Mouse (Mus musculus) frontal cortex, postnatal 36 days (tissue): Measurements from ENCODE around the gene Fbxo44.
A peak's percentile ranks its signal among the peaks of the same experiment; 100 is the strongest.

Source experiments
- DNase-seq, 2 experiments: peaks; one replicate each; pipeline ENCODE4 v3.0.0; 2022; ENCODE audit warnings: low spot score in 2 of 2

Gene Fbxo44

DNA sequence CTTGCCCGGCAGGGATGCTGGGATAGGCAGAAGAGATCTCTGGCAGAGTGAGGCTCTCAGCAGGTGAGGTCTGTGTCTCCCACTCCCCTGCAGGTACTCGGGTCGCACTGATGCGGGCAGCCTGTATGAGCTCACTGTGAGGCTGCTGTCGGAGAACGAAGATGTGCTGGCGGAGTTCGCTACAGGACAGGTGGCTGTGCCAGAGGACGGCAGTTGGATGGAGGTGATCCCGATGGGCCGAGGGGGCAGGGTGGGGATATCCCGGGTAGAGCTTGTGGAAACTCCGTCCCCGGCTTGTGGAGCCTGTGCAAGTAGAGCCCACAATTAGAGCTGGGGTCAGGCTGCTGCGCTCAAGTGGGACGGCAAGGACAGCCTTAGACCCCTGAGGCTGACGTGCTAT lies 5.3 kb upstream of the Fbxo44 start:
- DNase-seq, result no peak

DNA sequence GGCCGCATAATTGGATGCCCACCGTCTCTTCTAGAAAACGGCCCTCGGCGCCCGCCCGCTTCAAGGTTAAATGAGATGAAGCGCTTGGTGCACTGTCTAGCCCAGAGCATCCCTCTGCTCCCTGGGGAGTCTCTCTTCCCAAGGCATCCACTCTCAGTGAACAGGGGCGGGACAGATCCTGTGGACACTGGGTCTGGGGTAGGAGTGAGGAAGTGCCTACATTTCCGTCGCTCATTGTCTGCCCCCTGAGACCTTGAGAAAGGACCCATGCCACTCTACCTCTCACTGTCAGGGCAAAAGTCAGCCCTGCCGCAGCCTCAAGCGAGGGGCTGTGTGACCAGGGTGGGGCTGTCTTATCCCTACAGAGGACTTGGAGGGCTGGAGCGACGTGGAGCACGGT lies 4.2 kb upstream of the Fbxo44 start:
- DNase-seq, result no peak

DNA sequence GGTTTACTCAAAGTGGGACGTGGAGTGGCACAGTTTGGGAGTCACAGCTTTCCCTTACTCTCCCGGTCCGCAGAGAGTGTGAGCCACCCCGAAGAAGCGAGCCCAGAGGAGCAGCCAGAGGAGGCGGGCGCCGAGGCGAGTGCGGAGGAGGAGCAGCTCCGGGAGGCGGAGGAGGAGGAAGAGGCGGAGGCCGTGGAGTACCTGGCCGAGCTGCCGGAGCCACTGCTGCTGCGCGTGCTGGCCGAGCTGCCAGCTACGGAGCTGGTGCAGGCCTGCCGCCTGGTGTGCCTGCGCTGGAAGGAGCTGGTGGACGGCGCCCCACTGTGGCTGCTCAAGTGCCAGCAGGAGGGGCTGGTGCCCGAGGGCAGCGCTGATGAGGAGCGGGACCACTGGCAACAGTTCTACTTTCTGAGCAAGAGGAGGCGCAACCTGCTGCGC lies 3.7 kb upstream of the Fbxo44 start:
- DNase-seq, result peak; percentile 72 to 83

DNA sequence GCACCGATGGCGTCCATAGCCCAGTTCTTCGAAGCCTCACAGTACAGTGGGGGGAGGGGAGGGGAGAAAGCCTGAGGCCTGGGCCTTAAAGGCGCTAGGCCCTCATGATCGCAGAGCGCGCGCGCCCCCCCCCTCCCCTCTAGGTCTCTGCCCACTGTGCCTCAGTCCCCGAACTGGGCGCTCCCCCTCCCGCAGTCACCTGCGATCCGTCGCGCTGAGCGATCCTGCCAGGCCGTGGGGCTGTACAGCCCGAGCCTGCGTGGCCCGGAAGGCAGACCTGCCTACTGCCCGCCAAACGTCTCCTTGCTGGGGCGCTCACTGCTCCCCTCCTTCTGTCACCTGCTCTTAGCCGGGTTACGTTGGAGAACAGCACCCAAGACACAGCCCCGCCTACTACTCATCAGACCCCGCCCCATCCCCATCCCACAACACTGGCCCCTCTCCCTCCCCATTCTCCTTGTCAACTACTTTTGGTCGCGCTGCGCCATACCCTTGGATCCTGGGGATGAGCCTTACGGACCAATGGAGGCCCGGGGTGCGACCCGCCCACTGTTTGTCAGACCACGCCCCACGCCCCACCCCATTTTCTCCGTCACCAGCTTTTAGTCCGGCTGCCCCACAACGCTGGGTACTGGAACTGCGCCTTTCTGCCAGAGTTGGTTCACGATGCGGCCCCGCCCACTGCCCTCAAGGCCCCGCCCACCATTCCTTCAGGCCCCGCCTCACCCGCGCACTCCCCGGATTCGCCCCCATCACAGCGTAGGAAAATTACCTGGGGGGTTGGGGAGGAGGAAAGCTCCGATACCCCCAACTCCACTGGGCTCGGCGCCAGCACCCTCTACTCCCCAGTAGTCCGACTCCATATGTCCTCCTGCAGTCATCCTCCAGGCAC lies 492 bp downstream of the Fbxo44 start:
- DNase-seq, result peak; percentile 98 to 99

DNA sequence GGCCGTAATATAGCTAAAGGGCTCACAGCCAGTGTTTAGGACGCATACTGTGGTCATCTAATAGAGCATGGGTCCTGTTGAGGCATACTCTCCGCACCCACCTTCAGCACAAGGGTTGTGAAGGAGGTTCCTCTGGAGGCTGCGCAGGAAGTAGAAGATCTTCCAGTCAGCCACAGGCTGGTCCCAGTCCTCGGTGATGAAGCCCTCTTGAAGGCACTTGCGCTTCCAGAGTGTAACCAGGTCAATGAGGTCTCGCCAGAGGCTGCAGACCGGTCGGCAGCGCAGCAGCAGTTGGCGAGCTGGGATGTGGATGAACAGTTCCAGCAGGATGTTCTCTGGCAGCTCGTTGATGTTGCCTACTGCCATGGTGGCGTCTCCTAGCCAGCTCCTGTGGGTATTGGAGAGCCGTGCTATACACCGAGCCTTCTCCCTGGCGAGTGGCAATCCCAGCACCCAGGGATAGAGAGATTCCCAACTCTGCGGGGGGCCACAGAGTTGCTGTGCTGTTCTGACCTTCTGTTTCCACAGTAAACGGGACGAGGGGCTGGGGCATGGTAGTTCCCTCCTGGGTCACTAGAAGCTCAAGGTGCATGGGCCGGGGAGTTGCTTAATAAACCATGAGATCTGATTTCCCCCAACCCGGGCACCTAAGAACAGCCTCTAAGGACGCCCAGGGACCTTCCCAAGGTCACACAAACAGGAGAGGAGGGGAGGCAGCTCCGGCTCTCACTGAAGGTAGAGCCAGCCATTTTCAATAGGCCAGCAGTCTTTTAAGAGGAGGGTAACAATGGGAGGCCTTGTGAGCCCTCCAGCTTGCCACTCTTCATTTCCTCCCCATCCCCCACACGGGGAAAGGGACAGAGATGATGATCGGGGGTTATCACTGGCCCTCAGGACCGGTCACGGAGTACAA lies 1.6 kb downstream of the Fbxo44 start:
- peak in 1 of 2 experiments; percentile 51 for DNase-seq

DNA sequence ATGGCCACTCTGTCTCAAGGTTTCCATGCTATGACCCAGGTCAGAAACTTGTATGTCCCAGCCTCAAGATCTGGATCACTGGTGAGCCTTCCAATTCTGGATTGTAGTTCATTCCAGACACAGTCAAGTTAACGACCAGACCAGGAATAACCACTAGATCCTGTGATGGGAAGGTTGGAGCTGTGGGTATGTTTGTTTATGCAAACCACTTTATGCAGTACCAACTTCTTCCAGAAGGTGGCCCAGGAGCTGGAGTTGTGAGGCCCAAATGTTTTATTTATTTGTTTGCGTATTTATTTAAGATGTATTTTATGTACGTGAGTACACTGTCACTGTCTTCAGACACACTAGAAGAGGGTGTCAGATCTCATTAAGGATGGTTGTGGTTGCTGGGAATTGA lies 5.3 kb downstream of the Fbxo44 start:
- DNase-seq, result peak in 1 of 2 experiments; percentile 65

DNA sequence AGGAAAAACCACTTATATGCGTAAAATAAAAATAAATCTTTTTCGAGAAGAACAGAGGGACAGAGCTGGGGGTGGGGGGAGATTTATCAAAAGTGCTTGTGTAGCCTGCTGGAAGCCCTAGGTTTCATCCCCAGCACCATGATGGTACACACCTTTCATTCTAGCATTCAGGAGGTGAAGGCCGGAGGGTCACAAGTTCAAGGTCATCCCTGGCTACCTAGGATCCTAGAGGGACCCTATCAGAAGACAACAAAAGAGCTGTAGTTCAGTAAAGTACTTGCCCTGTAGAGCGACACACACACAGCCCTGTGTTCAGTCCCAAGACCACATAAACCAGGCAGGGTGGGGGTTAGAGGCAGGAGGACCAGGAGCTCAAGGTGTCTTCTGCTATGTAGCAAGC lies 6.3 kb downstream of the Fbxo44 start:
- DNase-seq, result no peak

DNA sequence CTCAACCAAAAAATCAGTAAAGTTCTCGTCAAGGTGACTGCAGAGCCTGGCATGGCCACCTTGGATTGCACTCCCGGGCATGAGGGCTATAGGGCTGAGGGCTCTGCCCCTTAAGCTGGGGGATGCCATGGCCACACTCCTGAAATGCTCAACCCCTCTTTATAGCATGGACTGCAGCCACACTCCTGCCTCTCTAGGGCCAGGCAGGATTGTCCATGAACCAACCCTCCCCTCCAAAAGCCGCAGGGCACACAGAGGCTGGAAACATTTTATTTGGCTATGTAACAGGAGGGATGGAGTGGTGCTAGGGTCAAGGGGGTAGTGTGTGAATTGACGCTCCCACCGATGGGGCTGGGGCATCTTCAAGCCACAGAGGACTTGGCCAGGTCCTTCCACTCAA lies 7.7 kb downstream of the Fbxo44 start:
- DNase-seq, result no peak

DNA sequence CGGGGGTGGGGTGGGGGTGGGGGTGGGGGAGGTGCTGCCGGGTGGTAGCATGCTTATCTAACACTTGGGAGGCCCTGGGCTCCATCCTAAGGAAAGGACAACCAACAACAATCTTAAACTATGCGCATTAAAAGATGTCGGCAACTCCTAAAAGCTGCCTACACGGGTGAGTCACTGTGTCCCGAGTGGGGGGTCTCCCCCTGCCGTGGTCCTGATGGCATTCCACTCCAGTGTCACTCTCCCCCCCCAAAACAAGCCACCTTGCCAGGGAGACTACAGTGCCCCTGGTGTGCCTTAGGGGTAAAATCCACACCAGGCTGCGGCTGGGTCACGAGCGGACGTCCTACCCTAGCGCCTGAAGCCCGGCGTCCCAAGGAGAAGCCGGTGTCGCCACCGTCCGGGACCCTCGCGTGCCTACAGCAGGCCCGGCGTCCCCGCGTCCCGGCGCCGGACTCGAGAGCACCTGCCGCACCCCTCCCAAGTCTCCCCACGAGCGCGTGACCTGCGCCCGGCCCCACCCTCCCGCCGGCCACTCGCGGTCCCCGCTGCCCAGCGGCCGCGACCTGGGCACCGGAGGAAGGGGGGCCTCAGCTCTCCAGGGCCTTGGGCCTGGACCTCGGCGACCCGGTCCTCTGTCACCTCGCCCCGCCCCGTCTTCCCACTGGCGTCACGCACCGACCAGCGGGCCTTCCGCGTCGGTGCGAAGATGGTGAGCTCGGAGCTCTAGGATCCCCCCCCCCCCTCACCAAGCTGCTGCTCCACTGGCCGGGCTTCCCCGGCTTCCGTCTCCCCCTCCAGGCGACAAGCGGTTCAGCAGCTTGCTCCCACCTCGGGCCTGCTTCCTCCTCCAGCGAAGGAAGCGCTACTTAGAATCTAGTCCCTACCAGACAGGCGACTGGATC lies 8.8 kb downstream of the Fbxo44 start, which contains the start of gene Fbxo6:
Gene Fbxo6, minus strand, starts transcription at position 874 of the 902 bp plus-strand sequence.
- peak; percentile 79 to 83 for DNase-seq

DNA sequence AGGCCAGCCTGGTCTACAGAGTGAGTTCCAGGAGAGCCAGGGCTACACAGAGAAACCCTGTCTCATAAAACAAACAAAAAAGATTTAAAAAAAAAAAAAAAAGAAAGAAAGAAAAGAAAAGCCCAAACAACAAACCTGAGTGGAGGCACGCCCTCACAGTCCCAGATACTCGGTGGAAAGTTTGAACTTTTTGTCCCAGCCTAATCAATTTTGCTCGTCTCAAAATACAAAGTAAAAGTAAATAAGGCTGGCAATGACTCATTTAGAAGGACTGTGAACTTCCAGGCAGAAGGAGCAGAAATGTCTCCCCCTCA lies 9.4 kb downstream of the Fbxo44 start:
- DNase-seq, result no peak

DNA sequence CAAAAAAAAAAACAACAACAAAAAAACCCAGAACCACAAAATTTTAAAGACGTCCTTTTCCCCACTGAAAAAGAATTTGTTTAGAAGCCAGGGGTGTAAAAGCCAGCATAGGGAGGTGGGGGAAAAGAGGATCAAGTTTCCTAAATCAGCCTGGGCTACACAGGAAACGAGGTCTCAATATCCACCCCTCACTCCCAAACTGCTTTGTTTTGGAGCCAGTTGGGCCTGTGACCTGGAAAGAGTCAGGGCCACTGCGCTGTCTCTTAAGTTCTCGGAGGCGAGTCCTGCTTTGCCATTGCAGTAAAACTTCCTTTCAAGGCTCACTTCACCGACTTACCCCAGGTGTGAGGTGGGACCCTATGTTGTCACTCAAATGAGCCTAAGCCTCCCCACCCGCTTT lies 10.0 kb downstream of the Fbxo44 start:
- no peak for DNase-seq

DNA sequence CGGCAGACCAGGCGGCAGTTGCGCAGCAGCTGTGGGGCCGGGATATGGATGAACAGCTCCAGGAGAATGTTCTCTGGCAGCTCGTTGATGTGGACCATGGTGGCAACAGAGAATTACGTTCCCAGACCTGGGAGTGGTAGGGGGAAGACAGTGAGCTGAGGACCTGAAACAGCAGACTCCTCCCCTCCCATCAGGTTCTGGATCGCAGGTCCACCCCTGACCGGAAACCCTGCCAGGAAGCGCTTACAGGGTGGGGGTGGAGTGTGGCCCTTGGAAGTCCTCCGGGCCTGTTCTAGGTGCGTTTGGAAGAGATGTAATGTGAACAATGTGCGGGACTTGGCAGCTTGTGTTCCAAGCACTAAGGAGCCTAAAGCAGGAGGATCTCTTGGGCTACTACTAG lies 10.7 kb downstream of the Fbxo44 start:
- no peak for DNase-seq

DNA sequence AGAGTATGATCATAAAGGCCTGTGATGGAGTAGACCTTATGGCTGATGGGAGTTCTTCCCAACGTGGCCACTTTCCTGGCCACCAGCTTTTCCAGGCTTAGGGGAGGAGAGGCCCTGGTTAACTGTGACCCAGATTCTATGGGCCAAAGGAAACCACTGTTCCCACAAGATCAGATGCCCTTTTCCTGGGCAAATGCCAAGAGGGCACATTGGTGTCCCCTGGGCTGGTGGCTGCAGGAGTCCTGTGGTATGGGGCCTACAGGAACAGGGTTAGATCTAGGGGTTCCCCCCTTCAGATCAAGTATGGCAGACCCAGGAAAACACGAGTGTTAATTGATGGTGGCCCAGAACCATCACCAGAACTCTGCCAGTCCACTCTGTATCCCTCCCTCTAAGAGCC lies 12.6 kb downstream of the Fbxo44 start:
- no peak for DNase-seq

DNA sequence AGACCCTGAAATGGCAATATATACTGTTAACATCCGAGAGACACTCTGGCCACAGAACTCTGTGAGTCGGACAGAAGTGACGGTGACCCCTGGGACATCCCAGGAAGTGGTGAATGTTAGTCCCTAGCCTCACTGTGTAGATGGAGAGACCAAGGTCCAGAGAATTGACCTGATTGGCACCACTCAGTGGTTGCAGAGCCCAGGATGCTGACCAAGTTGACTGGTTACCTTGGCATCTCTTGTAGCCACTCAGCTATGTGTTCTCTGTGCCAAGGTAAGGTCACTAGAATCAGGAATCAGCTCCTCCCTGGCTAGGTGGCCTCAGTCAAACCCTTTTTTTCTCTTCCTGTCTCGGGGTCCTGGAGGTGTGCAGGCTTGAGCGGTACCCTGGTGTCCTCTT lies 16.6 kb downstream of the Fbxo44 start:
- no peak for DNase-seq

DNA sequence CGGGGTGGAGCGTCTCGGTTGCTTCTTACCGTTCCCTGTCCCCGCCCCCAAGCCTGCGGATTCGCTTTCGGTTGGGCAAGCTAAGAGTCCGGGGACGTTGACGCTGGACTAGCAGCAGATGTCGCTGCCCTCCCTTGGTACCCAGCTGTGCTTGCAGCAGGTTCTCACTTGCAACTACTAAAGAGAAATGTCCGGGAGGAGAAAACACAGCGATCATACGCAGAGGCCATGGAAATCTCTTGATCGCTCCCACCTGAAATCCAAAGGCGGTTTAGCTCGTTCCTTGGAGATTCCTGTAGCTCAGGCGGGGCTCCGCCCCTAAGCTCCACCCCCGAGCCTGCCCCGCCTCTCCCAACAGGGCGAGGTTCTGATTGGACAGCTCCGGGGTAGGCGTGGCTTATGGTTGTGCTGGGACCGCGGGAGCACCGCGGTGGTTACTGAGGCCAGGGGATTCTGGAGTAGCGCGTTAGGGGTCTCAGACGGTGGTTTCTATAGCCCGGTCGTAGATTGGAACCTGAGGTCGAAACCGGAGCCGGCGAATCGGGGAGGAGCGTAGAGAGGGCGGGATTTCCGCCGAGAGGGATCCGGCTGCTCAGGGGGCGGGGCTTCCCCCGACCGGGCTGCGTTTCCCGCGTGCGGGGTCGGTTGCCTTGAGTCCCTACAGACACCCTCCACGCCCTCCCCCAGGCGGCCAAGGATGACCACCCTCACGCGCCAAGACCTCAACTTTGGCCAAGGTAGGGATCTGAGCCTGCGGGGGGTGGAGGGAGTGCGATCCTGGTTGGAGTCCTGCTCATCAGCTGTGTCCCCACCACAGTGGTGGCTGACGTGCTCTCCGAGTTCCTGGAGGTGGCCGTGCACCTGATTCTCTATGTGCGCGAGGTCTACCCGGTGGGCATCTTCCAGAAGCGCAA lies 19.9 kb downstream of the Fbxo44 start:
- peak; percentile 93 to 96 for DNase-seq

DNA sequence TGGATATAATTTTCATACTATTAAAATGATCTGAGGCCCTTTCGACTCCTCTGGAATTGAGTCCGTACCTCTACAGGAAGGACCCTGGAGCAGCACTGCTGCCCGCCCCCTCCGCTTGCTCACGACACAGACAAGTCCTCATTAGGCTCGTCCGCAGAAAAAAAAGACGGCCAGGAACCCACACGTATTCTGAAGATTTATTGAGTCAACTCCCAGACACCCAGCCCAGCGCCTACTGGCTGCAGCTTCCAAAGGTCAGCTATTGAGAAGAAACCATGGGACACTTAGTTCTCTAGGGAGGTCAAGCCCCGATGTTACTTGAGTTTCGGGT lies 20.6 kb downstream of the Fbxo44 start:
- no peak for DNase-seq

DNA sequence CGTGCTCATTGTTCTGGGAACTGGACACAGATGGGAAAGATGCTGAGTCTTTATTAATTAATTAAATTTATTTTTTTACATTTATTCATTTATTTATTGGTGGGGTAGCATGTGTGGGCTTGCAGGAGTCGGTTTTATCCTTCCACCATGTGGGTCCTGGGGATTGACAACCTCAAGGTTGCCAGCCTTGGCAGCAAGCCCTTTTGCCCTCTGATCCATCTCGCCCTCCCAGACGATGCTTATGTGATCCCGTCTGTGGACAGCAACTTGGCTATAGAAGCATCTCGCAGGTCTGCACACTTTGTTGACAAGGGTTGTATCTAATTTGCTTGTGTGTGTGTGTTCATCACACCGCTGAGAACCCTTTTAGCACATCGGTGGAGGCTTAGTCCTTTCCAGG lies 22.8 kb downstream of the Fbxo44 start:
- DNase-seq, result no peak

DNA sequence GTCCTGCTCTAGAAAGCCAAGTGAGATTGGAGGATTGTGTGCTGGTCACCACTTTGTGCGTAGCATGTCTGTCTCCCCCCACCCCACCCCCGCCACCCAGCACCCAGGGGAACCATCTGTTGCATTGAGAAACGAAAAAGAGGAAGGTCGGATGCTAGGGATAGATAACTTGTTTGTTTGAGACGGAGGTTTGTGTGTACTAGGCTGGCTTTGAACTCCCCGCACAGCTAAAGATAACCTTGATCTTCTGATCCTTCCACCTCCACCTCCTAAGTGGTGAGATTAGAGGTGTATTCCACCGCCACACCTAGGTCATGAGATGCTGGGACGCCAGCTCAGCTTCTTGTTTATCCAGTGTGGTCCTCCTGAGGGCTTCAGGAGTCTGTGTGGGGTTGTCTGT lies 25.3 kb downstream of the Fbxo44 start:
- no peak for DNase-seq

DNA sequence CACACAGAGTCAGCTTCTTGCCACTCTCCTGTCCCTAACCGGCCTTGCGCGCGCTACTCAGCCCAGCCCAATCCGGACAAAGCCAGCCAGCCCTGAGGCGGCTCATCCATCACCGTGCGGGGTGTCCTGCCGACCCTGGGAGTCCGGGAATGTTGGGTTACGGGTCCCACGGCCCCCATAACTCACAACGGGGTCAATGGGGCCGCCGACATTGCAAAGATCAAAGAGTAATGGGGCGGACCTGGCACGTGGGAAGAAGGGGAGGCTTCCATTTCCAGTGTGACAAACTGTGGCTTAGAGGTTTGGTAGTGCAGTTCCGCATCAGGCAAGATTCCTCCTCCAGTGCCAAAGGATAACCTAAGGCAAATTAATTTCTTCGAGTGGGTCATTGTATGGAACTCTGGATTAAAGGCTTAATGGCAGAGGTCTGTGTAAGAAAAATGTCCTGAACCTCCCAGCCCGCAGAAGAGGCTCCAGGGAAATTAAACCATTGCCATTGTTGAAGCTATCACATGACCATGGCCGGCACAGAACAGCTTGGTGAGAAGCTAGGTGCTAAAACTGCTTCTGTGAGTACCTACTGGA lies 28.7 kb downstream of the Fbxo44 start:
- DNase-seq, result no peak
